Mouse (Mus musculus): Measurements from ENCODE around the gene Ccnjl. TPM values are rescaled to one million over a fixed set of nuclear protein-coding genes. Genes with fewer than 3 reads are reported as not detected.
A peak's percentile ranks its signal among the peaks of the same experiment; 100 is the strongest.

Ccnjl gene
- total RNA-seq, 4 experiments from 2014 or later, result 1.8 to 4.8 (median 2.5) TPM

- DNase-seq, result no peak
These were observed 98.5 kb downstream of the Ccnjl start for GRCm38 (mm10) chr11:43626927-43627645.

GRCm38 (mm10) chr11:43631645-43632044 is 103.1 kb downstream of the Ccnjl start:
- DNase-seq, result no peak

- DNase-seq, result no peak
These were observed 104.0 kb downstream of the Ccnjl start for GRCm38 (mm10) chr11:43632566-43632965.

GRCm38 (mm10) chr11:43633165-43633564 is 104.6 kb downstream of the Ccnjl start:
- DNase-seq, result no peak

GRCm38 (mm10) chr11:43633658-43634401 is 105.2 kb downstream of the Ccnjl start:
- DNase-seq, result peak; percentile 45

Other genes with a start within 250 kb of the Ccnjl start
- 10 to 100 TPM; 41.3 to 59.5 (median 53.1) TPM for gene Pttg1, start 102.5 kb upstream of the Ccnjl start, total RNA-seq (2022)
- 10 to 100 TPM; 40.4 to 53.6 (median 46.9) TPM for gene Slu7, start 95.0 kb upstream of the Ccnjl start, total RNA-seq (2022)
- 10 to 100 TPM in 2 of 4 experiments, 1 to 10 TPM in 2; 9.5 to 14.6 (median 10.4) TPM for gene C1qtnf2, start 54.5 kb upstream of the Ccnjl start, total RNA-seq (2022)
- under 1 TPM; 0.35 to 0.70 (median 0.41) TPM for gene 4933415A04Rik, start 58.3 kb downstream of the Ccnjl start, total RNA-seq (2022)
- gene Fabp6, start 72.8 kb downstream of the Ccnjl start, total RNA-seq (2022), result not detected
- gene Pwwp2a, start 153.2 kb downstream of the Ccnjl start, total RNA-seq (2022), result 10 to 100 TPM; 28.6 to 46.7 (median 35.5) TPM
- gene Ttc1, start 219.2 kb downstream of the Ccnjl start, total RNA-seq (2022), result 10 to 100 TPM; 62.0 to 69.8 (median 64.8) TPM

Measured in adrenal gland, adult 8-10 months (tissue).